Mouse (Mus musculus): ENCODE measurements around the gene Zc3h12d. TPM values are rescaled to one million over a fixed set of nuclear protein-coding genes. Genes with fewer than 3 reads are reported as not detected.

Zc3h12d gene
- polyA plus RNA-seq, 1 experiment, result not detected

GRCm38 (mm10) chr10:7826106-7826505 lies 6.2 kb upstream of the Zc3h12d start:
- Histone ChIP-seq H3K4me2 (ENCODE audit: low read depth) (no peak overlapping the region), H3ac (ENCODE audit: control insufficient read depth, insufficient read length) (no peak overlapping the region), H3K4me3 (no peak overlapping the region), H3K79me2 (ENCODE audit: control insufficient read depth, insufficient read depth) (no peaks in the 10 kb centered on the region), H3K36me3 (ENCODE audit: control insufficient read depth, insufficient read depth) (peaks cover 11% of the 10 kb centered on the region), H3K27me3 (ENCODE audit: control insufficient read depth, insufficient read depth, insufficient read length) (no peaks in the 10 kb centered on the region)
- TF ChIP-seq CEBPB (IDR thresholded peaks at IDR 0.05; ENCODE audit: insufficient read depth, poor library complexity, severe bottlenecking) (no peak), REST (IDR thresholded peaks at IDR 0.05; ENCODE audit: insufficient read depth, insufficient read length) (no peak), POLR2AphosphoS2 (IDR thresholded peaks at IDR 0.05; ENCODE audit: insufficient read length, low read depth) (no peak), E2F4 (IDR thresholded peaks at IDR 0.05; ENCODE audit: insufficient read depth) (no peak), MYOG (IDR thresholded peaks at IDR 0.05; ENCODE audit: control insufficient read depth in 1 of 3, insufficient read depth in 1 of 3, insufficient read length in 2 of 3, low read depth in 2 of 3) (no peak), SRF (IDR thresholded peaks at IDR 0.05; ENCODE audit: control insufficient read depth, insufficient read length, low read depth) (no peak), TCF12 (IDR thresholded peaks at IDR 0.05; ENCODE audit: insufficient read depth, poor library complexity, severe bottlenecking) (no peak), POLR2A (IDR thresholded peaks at IDR 0.05; ENCODE audit: insufficient read length, low read depth) (no peak), MYOD1 (IDR thresholded peaks at IDR 0.05; ENCODE audit: control insufficient read depth in 1 of 3, insufficient read length in 2 of 3, low read depth in 2 of 3) (no peak)

- Histone ChIP-seq H3K4me3 (no peak overlapping the region), H3K4me2 (ENCODE audit: low read depth) (no peak overlapping the region)
- TF ChIP-seq E2F4 (IDR thresholded peaks at IDR 0.05; ENCODE audit: insufficient read depth) (no peak), TCF12 (IDR thresholded peaks at IDR 0.05; ENCODE audit: insufficient read depth, poor library complexity, severe bottlenecking) (no peak), MAX (IDR thresholded peaks at IDR 0.05; ENCODE audit: low read depth) (no peak), MYOD1 (IDR thresholded peaks at IDR 0.05; ENCODE audit: control insufficient read depth in 1 of 3, insufficient read length in 2 of 3, low read depth in 2 of 3) (no peak), REST (IDR thresholded peaks at IDR 0.05; ENCODE audit: insufficient read depth, insufficient read length) (no peak), MYOG (IDR thresholded peaks at IDR 0.05; ENCODE audit: control insufficient read depth in 1 of 3, insufficient read depth in 1 of 3, insufficient read length in 2 of 3, low read depth in 2 of 3) (no peak), SRF (IDR thresholded peaks at IDR 0.05; ENCODE audit: control insufficient read depth, insufficient read length, low read depth) (no peak), POLR2A (IDR thresholded peaks at IDR 0.05; ENCODE audit: insufficient read length, low read depth) (no peak), TCF3 (IDR thresholded peaks at IDR 0.05; ENCODE audit: insufficient read length, low read depth) (no peak), POLR2AphosphoS2 (IDR thresholded peaks at IDR 0.05; ENCODE audit: insufficient read length, low read depth) (no peak)
Observed at GRCm38 (mm10) chr10:7833377-7834165, 1.3 kb downstream of the Zc3h12d start.

GRCm38 (mm10) chr10:7834671-7835225 lies 2.5 kb downstream of the Zc3h12d start:
- Histone ChIP-seq H3K27me3 (ENCODE audit: control insufficient read depth, insufficient read depth, insufficient read length) (no peaks in the 10 kb centered on the region), H3K4me2 (ENCODE audit: low read depth) (no peak overlapping the region), H3ac (ENCODE audit: control insufficient read depth, insufficient read length) (no peak overlapping the region), H3K4me3 (no peak overlapping the region), H3K36me3 (ENCODE audit: control insufficient read depth, insufficient read depth) (no peaks in the 10 kb centered on the region), H3K79me2 (ENCODE audit: control insufficient read depth, insufficient read depth) (no peaks in the 10 kb centered on the region)
- no peak for TF ChIP-seq SRF (IDR thresholded peaks at IDR 0.05; ENCODE audit: control insufficient read depth, insufficient read length, low read depth)
- TF ChIP-seq MYOD1 (IDR thresholded peaks at IDR 0.05; ENCODE audit: control insufficient read depth in 1 of 3, insufficient read length in 2 of 3, low read depth in 2 of 3), result no peak
- TF ChIP-seq REST (IDR thresholded peaks at IDR 0.05; ENCODE audit: insufficient read depth, insufficient read length), result no peak

More at GRCm38 (mm10) chr10:7833377-7834165, 1.3 kb downstream of the Zc3h12d start:
- Histone ChIP-seq H3K27me3 (ENCODE audit: control insufficient read depth, insufficient read depth, insufficient read length) (no peaks in the 10 kb centered on the region), H3ac (ENCODE audit: control insufficient read depth, insufficient read length) (no peak overlapping the region), H3K79me2 (ENCODE audit: control insufficient read depth, insufficient read depth) (no peaks in the 10 kb centered on the region), H3K36me3 (ENCODE audit: control insufficient read depth, insufficient read depth) (no peaks in the 10 kb centered on the region)

GRCm38 (mm10) chr10:7836902-7837301 lies 4.6 kb downstream of the Zc3h12d start:
- H3K4me2 ChIP-seq (ENCODE audit: low read depth), result no peak overlapping the region
- TF ChIP-seq E2F4 (IDR thresholded peaks at IDR 0.05; ENCODE audit: insufficient read depth) (no peak), USF1 (IDR thresholded peaks at IDR 0.05; ENCODE audit: low read depth) (no peak), REST (IDR thresholded peaks at IDR 0.05; ENCODE audit: insufficient read depth, insufficient read length) (no peak), SRF (IDR thresholded peaks at IDR 0.05; ENCODE audit: control insufficient read depth, insufficient read length, low read depth) (no peak), MAX (IDR thresholded peaks at IDR 0.05; ENCODE audit: low read depth) (no peak), POLR2AphosphoS2 (IDR thresholded peaks at IDR 0.05; ENCODE audit: insufficient read length, low read depth) (no peak), TCF12 (IDR thresholded peaks at IDR 0.05; ENCODE audit: insufficient read depth, poor library complexity, severe bottlenecking) (no peak), POLR2A (IDR thresholded peaks at IDR 0.05; ENCODE audit: insufficient read length, low read depth) (no peak), MYOG (IDR thresholded peaks at IDR 0.05; ENCODE audit: control insufficient read depth in 1 of 3, insufficient read depth in 1 of 3, insufficient read length in 2 of 3, low read depth in 2 of 3) (no peak), MYOD1 (IDR thresholded peaks at IDR 0.05; ENCODE audit: control insufficient read depth in 1 of 3, insufficient read length in 2 of 3, low read depth in 2 of 3) (no peak), CEBPB (IDR thresholded peaks at IDR 0.05; ENCODE audit: insufficient read depth, poor library complexity, severe bottlenecking) (no peak), TCF3 (IDR thresholded peaks at IDR 0.05; ENCODE audit: insufficient read length, low read depth) (no peak)
- H3ac ChIP-seq (ENCODE audit: control insufficient read depth, insufficient read length), result no peak overlapping the region
- no peaks in the 10 kb centered on the region for H3K79me2 ChIP-seq (ENCODE audit: control insufficient read depth, insufficient read depth)
- H3K36me3 ChIP-seq (ENCODE audit: control insufficient read depth, insufficient read depth), result no peaks in the 10 kb centered on the region
- H3K4me3 ChIP-seq, result no peak overlapping the region
- no peaks in the 10 kb centered on the region for H3K27me3 ChIP-seq (ENCODE audit: control insufficient read depth, insufficient read depth, insufficient read length)
